Mouse (Mus musculus): ENCODE results near the gene Clstn2.

- TF ChIP-seq CTCF (conservative IDR thresholded peaks at IDR 0.05; ENCODE audit: low read length) (no peak), NANOG (IDR thresholded peaks at IDR 0.05; ENCODE audit: borderline replicate concordance, low read length) (no peak)
These were observed 259.1 kb downstream of the Clstn2 start for GRCm38 (mm10) chr9:97773911-97774310.

Measured in E14TG2a.4 (cell line).